Mouse (Mus musculus) subcutaneous adipose tissue, adult 2 months (tissue): ENCODE results near the gene Gm33815. TPM values are rescaled to one million over a fixed set of nuclear protein-coding genes. Genes with fewer than 3 reads are reported as not detected.

ENCODE experiments used
- polyA plus RNA-seq: library from polyadenylated mRNA; depleted of rRNA; stranded (reverse); fragments of >200 nt; gene quantifications from 2 replicates; pipeline ENCODE4 v1.2.3, GENCODE M21; 2012; ENCODE audit warnings: low replicate concordance; rRNA removed

The Gm33815 gene
- polyA plus RNA-seq: not detected in 2 replicates

GRCm38 (mm10) chrY:69320832-69321231, at the start of gene Gm33815:
Gene Gm33815 (plus strand): TSS chrY:69321132.

